ENCODE assay signal across 18 mouse cellular contexts in the genomic region with DNA sequence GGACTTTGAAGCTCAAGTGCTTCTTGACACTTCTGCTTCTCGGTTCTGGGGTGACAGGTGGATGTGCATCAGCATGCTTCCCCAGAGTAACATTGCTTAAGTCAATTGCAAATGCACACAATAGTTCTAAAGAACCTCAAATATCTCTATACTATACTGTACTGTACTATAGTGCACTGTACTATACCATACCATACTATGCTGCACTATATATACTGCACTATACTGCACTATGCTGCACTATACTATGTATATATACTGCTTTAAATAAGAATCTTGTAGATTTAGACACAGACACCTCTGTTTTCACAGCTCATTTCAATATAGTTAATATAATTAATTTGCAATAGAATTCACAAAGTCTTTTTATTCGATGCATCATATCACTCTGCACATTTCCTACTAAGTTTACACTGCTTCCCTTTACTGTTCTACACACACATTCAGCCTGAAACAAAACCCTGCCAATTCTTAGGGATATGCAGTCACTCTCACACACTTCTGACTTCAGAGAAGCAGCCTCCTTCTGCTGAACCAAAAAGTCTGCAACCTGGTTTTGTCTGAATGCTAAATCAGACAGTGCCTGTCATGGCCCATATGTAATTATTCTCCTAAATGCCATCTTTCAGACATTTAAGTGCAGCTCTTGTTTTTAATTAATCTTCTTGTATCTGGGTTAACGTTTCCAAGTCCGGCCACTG.
"Had no signal": no experiment of that assay in that cellular context is flagged by ENCODE, and none has a peak within 500 bp of the region (broad histone marks: within the 10 kb centered on the region; RNA-seq: fewer than 3 reads in every experiment).

No protein-coding gene starts in this region.

- H3K4me3 ChIP-seq: midbrain, embryonic 10.5 days; midbrain, embryonic 13.5 days; midbrain, embryonic 15.5 days; myocyte; neural tube, embryonic 13.5 days; neural tube, embryonic 15.5 days had no signal

- H3K27me3 ChIP-seq: midbrain, embryonic 13.5 days; midbrain, embryonic 15.5 days; neural tube, embryonic 13.5 days; neural tube, embryonic 15.5 days had no signal

- H3K9me3 ChIP-seq: midbrain, embryonic 10.5 days; midbrain, embryonic 13.5 days; midbrain, embryonic 15.5 days; neural tube, embryonic 13.5 days; neural tube, embryonic 15.5 days had no signal

- H3K36me3 ChIP-seq: midbrain, embryonic 10.5 days; midbrain, embryonic 13.5 days; midbrain, embryonic 15.5 days; neural tube, embryonic 13.5 days; neural tube, embryonic 15.5 days had no signal

- H3K4me1 ChIP-seq: midbrain, embryonic 13.5 days; midbrain, embryonic 15.5 days; neural tube, embryonic 13.5 days; neural tube, embryonic 15.5 days had no signal

- DNase-seq: lung, adult 18-20 months; lung, embryonic 14.5 days; lung, postnatal 10 days; lung, postnatal 4 days; retina, postnatal 1 day; right cerebral cortex, adult 18-20 months; right cerebral cortex, postnatal 25 days; right cerebral cortex, postnatal 4 days; spleen, adult 18-20 months; thymus, adult 18-20 months; thymus, postnatal 14 days; thymus, postnatal 36 days had no signal

- H3K4me2 ChIP-seq: lung, embryonic 14.5 days; midbrain, embryonic 13.5 days; midbrain, embryonic 15.5 days; neural tube, embryonic 13.5 days; neural tube, embryonic 15.5 days had no signal

- ATAC-seq: midbrain, embryonic 13.5 days; midbrain, embryonic 15.5 days had no signal

- H3K9ac ChIP-seq: lung, embryonic 14.5 days; midbrain, embryonic 13.5 days; midbrain, embryonic 15.5 days; neural tube, embryonic 13.5 days; neural tube, embryonic 15.5 days had no signal

- H3K27ac ChIP-seq: midbrain, embryonic 10.5 days; midbrain, embryonic 13.5 days; midbrain, embryonic 15.5 days; neural tube, embryonic 13.5 days; neural tube, embryonic 15.5 days had no signal
